Mouse (Mus musculus): ENCODE measurements around the gene Fosl2.
"Not testable (repeated sequence)": the region's sequence is repeated elsewhere in the genome, so short reads cannot be mapped to it uniquely, and the experiment has no call there.

The Fosl2 gene

DNA sequence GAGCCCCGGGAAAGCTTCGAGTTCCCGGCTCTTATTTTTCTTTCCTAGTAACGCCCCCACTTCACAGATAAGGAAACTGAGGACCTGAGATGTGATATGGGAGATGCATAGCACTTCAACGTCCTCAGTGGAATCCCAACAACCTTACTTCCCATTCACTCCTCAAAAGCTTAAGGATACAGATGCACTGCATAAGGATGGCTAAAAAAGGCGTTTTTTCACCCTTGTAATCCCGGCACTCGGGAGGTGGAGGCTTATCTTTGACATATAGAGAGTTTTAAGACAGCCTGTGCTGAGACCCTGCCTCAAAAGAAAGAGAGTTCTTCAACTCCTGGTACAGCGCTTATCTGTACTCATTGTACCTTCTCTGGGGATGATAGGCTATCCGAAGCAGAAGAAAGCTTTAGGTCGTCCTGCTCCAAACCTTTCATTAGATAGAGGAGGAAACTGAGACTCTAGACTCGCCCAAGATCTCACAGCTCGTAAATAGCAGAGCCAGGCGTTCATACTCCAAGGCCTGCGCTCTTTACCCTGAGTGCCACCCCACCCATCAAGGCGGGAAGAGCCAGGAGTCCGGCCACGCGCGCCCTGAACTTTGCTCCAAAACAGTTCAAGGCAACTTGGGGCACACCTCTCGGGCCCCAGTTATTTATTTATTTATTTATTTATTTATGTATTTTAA lies 1.4 kb upstream of the Fosl2 start:
- no peak for DNase-seq

DNA sequence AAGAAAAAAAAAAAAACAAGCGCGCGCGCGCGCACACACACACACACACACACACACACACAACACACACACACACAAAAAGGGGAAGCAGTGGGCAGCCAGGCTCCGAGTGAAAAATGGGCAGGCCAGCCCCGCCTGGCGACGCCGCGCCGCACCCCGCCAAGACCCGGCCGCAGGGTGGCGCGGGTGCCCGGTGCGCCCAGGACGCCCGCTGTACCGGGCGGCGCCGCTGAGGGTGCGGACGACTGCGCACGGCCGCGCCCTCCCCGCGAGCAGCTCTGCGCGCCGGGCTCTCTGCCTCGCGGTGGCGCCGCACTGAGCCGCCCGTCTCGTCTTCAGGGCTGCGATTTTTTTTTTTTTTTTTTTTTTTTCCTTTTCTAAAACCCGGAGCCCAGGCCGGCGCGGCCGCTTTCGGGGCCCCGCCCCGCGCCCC lies 682 bp upstream of the Fosl2 start:
- peak; percentile 50 to 67 for DNase-seq

DNA sequence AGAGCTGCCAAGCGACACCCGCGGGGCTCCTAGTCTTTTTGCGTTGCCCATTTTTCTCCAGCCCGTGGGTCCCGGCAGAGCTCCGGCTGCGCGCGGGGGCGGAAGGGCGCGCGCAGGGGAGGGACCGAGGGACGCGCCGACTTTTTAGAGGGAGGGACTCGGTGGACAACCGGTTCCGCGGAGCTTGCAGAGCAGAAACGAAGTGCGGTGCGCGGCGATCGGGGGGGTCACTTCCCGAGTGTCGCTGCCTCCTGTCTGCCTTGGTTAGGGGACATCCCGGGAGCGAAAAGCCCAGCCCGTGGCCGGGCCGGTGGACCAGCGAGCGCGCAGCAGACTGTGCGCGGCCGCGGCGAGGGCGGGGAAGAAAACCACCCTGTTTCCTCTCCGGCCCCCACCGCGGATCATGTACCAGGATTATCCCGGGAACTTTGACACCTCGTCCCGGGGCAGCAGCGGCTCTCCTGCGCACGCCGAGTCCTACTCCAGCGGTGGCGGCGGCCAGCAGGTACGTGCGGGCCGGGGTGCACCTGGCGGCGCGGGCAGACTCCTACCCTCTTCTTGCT lies 781 bp downstream of the Fosl2 start:
- peak; percentile 48 to 53 for DNase-seq

DNA sequence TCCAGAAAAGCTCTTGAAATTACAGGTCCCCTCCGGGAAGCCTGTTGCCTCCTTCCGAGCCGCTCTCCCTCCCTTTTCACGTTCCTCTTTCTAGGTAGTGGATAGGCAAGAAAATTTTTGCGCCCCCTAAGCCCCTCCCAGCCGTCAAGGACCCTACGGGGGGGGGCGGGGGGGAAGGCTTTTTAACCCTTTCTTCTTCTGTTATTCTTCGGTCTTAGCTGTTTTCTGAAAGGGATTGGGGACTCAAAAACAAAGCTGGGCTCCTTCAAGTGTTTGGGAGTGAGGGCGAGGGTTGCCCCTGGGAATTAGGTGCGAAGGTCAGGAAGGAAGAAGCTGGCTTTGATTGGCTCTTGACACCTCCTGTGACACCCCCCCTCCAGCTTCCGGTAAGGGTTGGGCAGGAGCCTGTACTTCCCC lies 1.5 kb downstream of the Fosl2 start:
- peak in 1 of 2 experiments; percentile 20 for DNase-seq

DNA sequence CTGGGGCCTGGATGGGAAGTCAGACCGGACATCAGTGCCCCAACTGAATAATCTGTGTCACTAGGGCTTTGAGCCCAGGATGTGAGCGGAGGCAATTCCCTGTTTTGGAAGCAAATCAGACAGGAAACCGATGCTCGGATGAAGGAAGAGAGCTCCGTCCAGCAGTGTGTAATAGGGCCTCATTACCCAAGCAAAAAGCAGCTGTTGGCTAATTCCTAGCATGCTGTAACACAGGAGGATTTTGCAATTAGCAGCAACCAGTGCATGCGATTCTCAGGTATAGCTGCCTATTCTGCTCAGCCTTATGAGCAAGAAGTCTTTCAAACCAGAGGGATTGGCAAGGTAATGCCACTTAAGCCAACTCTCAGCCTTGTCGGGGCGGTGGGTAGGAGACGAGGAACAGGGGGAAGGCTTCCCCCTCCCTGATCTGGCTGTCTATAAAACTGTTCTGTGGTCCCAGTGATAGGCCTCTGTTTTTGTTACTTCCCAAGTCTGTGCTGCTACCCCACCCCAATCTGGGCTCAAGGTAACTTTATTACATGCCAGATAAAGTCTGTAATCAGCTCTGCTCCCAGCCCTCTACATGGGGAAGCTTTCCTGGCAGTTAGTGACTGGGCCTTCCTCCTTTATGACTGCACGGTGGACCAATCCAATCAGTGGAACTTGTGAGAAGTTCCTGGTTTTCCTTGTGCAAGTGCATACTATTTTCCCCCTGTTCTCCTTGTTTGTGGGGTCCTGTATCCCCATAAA lies 3.0 kb downstream of the Fosl2 start:
- DNase-seq: no peak

DNA sequence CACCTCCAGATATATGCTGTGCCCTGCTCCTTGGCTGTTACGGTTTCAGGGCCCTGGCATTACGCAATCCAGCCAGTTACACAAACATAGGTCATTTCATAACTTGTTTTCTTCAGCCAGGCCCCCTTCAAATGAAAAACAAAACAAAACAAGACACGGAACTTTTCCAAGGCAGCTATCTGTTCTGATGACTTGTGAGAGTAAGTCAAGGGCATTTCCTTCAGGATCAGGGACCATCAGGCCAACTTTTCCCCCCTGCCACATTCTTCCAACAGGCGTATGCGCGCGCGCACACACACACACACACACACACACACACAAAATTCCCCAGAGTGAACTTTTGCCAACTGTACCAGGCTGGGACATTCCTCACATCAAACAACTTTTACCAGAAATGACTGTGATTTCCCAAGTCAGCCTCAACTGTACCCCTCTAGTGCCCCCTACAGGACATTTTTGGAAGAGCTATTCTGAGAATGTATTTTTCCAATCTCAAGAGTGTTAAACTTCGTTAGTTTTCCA lies 4.0 kb downstream of the Fosl2 start:
- DNase-seq: peak in 1 of 2 experiments; percentile 6

DNA sequence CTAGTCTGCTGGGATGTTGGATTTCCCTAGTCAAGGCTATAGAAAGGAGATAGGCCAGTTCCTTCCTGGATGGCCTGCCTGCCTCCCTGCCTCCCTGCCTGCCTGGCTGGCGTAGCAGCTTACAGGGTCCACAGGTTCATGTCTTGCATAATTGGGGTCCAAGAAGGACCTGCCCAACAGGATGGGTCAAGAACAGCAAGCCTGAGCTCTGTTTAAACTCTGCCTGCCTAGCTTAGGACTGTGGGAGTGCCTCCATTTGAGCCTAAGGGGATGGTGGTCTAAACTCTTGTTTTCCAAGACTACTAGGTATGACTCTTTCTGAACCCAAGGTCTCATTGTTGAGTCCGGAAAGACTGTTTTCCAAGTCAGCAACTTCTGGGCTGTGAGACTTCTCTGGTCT lies 6.3 kb downstream of the Fosl2 start:
- no peak for DNase-seq

DNA sequence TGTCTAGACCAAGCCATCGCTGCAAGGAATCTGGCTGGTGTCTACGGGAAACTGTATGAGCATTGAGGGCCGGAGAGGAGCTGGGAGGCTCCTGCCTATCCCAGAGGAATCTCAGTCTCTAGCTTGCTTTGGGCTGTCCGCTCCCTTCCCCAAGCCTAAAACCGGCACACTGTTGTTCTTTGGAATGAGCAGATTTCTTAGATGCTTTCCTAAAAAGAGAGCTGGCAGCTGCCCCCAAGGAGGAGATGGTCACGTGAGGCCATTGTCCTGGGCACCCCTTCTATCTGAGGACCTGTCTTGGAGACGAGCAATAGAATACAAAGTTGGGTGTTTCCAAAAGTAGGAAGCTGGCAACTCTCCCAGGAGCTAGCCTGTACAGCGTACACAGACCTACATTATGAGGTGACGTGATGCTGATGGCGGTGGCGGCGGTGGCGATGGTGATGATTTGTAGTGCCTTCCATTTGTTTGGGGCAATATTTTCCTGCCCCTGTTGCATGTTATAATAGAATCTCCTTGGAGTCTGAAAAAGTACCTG lies 7.9 kb downstream of the Fosl2 start:
- no peak for DNase-seq

DNA sequence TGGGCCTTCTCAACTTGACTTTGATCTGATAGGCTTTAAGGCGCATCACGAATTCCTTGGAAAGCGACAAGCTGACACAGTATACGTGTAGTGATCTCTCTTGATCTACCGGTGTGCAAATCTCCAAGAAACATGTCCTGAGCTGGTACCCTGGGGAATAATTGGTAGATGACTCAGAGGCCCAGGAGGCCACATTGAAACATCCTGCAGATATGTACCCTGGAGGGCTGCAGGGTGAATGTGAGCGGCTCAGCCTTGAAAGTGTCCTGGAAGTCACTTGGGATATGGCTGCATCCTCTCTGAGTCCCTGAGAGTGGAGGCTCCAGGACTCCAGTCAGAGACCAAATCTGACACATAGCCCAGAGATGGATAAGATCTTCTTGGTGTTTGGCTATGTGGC lies 10.7 kb downstream of the Fosl2 start:
- DNase-seq: no peak

DNA sequence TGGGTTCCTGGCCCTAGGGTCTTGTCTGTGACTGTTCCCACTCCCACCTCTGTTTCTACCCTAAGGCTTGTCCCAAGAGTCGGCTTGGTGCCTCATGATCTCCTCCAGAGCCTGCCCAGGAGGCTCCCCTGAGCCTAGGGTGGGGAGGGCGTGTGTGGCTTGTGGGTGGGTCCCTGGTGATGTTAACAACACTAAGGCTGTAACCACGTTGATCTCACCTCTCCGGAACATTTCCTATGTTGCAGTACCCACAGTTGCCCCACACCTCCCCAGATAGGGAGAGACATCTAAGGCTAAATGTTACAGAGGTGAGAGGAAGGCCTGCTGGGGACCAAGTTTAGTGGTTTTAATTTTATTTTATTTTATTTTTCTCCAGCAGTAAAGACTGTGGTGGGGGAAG lies 13.0 kb downstream of the Fosl2 start:
- DNase-seq: no peak

DNA sequence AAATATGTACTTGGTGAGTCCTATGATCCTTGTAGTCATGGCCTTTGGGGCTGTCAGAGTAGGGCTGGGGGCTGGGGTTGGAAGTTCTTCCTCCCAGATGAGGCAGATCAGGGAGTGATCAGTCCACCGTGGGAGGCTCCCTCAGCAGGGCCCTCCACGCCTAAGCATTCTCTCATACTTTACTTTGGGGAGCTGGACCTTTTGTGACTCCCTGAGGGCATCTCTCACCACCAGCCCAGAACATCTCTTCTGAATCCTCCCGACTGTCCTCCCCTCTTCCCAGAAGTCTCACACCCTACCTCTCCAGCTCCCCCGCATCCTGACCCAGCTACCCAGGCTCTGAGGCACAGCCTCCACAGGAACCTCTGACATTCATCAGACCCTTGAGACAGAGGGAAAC lies 15.6 kb downstream of the Fosl2 start:
- no peak for DNase-seq

DNA sequence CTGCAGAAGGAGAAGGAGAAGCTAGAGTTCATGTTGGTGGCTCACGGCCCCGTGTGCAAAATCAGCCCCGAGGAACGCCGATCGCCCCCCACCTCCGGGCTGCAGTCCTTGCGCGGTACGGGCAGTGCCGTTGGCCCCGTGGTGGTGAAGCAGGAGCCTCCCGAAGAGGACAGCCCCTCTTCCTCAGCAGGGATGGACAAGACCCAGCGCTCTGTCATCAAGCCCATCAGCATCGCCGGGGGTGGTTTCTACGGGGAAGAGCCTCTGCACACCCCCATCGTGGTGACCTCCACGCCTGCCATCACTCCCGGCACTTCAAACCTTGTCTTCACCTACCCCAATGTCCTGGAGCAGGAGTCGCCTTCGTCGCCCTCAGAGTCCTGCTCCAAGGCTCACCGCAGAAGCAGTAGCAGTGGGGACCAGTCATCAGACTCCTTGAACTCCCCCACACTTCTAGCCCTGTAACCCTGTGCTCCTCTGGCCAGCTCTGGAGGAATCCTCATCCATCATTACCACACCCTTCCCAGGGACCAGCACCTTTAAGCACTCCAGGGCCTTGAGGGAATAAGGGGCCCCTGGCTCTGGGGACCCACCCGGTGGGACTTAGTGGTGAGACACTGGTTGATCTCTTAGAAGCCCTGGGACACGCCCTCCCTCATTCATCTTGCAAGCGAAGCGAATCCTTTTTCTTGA lies 17.3 kb downstream of the Fosl2 start:
- DNase-seq: no peak

DNA sequence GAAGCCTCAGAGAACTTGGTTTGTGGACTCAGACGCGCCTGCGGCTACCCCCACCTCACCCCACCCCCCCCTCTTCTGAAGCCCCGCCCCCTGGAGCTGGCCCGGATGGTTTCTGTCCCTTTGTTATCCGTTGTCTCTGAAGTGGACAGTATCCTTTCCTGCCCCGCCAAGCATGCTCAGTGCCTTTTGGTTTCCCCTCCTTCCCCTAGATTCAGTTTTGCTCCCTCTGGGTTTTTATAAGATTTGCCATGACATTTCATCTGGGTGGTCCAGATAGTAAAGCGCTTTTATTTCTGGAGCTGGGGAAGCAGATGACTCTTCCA lies 17.8 kb downstream of the Fosl2 start:
- no peak for DNase-seq

DNA sequence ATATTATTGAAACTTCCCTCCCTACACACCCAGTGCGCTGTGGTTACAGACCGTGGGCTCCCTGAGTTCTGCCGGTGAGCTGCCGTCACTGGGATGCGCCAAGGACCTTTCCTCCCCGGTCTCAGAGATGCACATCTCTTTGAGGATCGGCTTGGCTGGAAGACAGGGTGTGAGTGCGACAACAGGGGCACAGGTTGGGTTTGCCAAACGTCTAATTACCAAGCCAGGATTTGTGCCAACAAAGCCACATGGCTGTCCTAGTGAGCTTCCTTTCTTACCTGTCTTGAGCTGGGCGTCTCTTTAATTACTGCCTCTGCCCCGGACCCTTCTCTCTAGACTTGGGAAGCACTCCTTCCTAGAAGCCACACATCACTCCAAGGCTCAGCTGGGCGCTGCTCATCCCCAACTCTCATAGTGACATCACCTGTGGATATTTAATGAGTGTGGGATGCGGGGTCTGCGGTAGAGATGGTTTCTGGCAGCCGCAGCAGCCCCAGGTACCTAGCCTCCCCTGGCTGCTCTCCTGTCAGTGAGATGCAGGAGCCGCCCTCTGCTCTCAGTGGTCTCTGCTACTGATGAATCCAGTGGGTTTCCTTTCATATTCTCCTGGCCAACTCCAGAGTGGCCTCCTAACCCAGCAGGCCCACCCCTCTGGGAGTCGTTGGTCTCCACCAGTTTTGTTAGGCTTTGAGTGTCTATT lies 18.3 kb downstream of the Fosl2 start:
- no peak for DNase-seq

DNA sequence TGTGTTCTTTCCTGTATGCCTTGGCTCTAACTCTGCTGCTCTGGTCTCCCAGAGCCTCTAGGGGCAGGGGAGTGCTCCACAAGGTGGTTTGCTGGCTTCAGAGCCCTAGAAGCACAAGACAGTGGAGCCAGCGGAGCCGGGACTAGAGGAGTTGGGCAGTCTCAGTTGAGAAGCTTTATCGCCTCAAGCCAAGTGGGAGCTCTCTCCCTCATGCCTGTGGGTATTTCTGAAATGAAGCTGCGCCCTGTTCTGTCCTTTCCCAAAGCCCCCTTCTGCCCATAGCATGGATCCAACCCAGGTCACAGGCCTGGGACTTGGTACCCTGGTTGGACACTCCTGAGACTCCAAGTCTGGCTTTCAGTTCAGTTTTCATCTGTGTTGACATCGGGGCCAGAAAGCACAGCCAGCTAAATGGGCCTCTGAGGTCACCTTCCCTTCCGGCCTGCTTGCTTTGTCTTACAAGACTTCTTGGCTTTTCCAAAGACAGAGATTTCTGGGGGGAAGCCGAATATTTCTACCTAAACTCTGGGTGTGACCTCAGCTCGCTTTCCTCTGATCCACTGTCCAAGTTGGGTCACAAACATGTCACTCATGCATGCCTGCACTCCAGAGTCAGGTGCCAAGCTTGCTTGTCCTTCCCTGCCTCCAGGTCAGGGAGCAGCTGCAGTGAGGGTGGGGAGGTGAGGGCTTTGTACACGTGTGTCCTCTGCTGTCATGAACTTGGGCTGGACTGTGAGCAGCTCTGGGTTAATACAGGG lies 19.5 kb downstream of the Fosl2 start:
- DNase-seq: no peak

DNA sequence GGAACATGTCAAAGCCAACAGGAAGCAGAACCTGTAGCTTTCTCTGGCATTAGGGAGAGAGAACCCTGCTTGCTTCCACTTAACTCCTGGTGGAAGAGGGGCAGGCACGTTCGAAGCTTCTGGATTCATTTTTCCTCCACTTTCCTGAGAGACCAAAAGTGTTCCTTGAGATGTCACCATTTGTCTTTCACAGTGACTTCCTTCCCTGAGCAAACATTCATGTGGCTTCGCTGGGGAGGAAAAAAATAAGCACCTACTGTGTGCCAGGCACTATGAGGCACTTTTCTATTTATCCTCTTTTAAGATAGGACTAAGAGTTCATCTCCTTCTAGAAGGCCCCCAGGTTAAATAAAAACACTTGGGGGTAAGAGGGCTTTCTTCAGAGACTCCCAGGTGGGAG lies 20.3 kb downstream of the Fosl2 start:
- DNase-seq: no peak

DNA sequence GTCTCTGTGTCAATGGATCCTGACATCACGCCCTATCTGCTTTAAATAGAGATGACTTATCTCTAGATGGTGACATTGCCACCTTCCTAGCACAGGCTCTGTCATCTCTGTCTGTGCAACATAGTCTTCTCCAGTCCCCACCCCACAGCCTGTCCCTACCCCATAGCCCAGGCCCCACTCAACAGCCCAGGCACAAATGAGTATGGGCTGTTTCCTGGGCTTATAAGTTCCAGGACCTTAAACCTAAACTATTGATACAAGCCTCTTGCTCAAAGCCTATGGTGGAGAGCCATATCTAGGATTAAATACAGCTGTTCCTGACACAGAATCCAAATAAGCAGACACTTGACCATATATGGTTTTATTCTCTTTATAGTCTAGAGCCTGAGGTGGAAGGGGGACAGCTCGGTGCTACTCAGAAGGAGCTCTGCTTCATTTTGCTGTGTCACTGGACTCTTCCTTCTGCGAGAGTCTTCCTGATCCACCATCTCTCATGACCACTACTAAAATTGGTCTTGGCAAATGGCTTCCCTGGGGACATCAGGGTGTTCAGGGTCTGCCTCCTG lies 28.0 kb downstream of the Fosl2 start:
- no peak for DNase-seq

DNA sequence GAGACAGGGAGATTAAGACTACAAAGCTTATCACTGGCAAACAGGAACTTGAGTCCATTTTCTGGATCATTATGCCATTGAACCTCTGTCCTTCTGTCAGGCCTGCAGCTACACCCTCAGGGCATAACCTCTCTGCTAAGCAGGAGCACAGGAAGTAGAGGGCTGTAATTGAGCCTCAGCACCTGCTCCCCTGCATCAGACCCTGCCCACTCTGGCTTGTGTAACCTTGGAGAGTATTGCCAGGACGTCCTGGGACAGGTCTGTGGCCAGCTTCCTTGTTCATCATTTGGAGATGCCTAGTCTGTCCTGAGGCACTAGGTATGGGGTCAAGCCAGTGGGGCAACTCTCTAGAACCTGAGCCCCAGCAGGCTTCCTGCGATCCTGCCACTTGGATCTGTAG lies 36.6 kb downstream of the Fosl2 start:
- DNase-seq: no peak

DNA sequence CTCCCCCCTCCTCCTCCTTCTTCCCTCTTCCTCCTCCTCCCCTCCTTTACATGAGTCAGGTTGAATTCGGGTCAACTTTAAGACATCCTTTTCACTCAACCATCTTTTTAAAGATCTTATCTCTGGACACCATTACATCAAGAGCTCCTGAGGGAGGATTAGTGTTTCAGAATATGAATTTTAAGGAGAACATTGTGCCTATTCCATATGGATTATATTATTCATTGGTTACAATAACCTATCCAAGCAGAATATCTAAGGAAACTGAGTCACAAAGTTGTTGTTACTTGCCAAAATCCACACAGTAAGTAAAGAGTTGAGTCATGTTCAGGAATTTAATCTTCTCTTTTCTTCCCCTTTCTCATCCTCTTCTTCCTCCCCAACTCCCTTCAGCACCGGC lies 41.2 kb downstream of the Fosl2 start:
- no peak for DNase-seq

DNA sequence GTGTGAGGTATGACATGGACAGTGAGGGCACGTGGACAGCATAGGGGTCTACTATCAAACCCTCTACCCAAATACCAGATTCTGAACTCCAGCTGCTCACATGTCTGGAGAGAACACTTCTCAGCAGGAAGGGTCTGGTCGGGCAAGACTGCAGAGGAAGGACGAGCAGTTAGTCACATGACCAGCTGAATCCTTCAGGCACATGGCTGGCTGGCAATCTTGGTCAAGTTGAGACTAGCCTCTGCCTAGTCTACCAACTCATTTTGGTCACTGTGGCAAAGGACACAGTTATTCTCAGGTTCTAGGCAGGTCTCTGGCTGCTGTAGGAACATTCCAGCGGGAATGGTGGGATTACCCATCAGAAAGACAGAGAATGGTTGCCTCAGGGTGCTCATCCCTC lies 42.1 kb downstream of the Fosl2 start:
- no peak for DNase-seq

DNA sequence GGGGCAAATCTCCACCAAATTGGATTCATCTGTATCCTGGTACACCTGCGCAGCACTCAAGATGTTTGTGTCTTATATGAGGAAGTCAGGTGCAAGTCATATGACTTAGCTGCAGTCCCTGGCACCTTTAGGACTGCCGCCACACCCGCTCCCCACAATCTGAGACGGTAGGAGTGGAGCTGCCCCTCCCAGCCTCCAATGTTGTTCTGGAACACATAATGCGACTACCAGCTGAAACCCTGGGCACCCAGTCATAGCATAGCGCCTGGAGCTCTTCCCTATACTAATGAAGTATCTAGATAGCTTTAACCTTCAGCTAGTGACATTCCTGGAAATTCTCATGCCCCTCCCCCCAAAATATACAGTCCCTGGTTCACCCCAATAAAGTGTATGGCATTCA lies 43.1 kb downstream of the Fosl2 start:
- DNase-seq: not testable (repeated sequence)
